Mouse (Mus musculus) E14TG2a.4 (cell line): Measurements from ENCODE around the gene Tuft1.

Experiments used
- H3K27me3 ChIP-seq: 2 replicates; pipeline ENCODE4 v1.6.1; 2014; ENCODE audit warnings: low read length, control low read depth; ENCODE audit not compliant: insufficient read depth
- H3K36me3 ChIP-seq: 2 replicates; pipeline ENCODE4 v1.6.1; 2014; ENCODE audit warnings: low read length, control low read depth; ENCODE audit not compliant: insufficient read depth
- H3K4me1 ChIP-seq: replicated peaks from 2 replicates; pipeline ENCODE4 v1.6.1; 2014; ENCODE audit warnings: low read depth, low read length, control low read depth
- H3K4me3 ChIP-seq: replicated peaks from 2 replicates; pipeline ENCODE4 v1.5.1; 2014; ENCODE audit warnings: mild to moderate bottlenecking, low read length
- H3K9me3 ChIP-seq: 2 replicates; pipeline ENCODE4 v1.6.1; 2014; ENCODE audit warnings: low read length, control low read depth
- CTCF ChIP-seq: conservative IDR thresholded peaks from 2 replicates; pipeline ENCODE4 v1.5.1; 2014; ENCODE audit warnings: low read length
- NANOG ChIP-seq: IDR thresholded peaks from 2 replicates; pipeline ENCODE4 v1.6.1; 2014; ENCODE audit warnings: borderline replicate concordance, low read length, mixed read lengths
- POU5F1 ChIP-seq: IDR thresholded peaks from 2 replicates; pipeline ENCODE4 v1.6.1; 2014; ENCODE audit warnings: low read length, borderline replicate concordance

Tuft1 gene

DNA sequence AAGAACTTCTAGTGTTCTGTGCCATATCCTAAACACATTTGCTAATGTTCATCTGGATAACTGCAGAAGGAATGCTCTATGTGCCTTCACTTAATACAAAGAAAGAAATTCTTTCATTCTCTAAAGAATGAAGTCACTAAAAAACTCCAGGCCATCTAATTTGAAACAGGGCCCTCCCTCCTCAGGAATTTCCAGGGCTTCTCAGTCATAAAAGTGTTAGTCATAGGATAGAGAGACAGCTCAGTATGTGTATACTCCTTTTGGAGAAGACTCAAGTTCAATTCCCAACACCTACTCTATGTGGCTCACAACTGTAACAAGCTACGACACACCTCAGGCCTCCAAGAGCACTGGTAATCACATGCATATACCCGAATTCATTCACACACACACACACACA, 93.1 kb downstream of the Tuft1 start:
- peaks cover 24% of the 10 kb centered on the region for H3K4me1 ChIP-seq
- H3K27me3 ChIP-seq = no peaks in the 10 kb centered on the region
- no peaks in the 10 kb centered on the region for H3K9me3 ChIP-seq
- TF ChIP-seq POU5F1 (no peak), CTCF (no peak), NANOG (no peak)
- peaks cover 7% of the 10 kb centered on the region for H3K36me3 ChIP-seq
- H3K4me3 ChIP-seq = no peak overlapping the region

- TF ChIP-seq CTCF (no peak), NANOG (no peak), POU5F1 (no peak)
- H3K36me3 ChIP-seq = peaks cover 9% of the 10 kb centered on the region
These were observed 93.5 kb downstream of the Tuft1 start for GRCm38 (mm10) chr3:94565127-94565526.

DNA sequence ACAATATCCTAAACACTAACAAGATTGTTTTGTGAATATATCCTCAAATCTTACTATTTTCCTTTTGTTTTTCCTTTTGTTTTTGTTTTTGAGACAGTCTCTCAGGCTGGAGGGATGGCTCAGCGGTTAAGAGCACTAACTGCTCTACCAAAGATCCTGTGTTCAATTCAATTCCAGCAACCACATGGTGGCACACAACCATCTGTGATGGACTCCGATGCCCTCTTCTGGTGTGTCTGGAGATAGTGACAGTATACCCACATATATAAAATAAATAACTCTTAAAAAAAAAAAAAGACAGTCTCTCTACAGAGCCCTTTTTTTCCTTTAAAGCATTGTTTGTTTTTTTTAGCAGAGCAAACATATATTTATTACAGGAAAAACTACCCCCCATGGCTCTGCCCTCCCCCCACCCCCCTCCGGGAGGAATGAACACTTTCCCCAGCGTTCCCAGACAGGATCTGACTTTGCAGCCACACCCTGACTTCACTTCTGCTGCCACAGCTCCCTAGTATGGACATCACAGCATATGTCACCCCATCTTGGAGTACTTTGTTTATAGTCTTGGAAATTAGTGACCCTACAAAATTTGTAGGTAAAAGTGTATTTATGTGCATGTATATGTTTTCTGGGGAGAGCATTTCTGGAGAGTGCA, 94.2 kb downstream of the Tuft1 start:
- Histone ChIP-seq H3K27me3 (no peaks in the 10 kb centered on the region), H3K4me3 (no peak overlapping the region), H3K9me3 (no peaks in the 10 kb centered on the region), H3K36me3 (peaks cover 15% of the 10 kb centered on the region), H3K4me1 (peaks cover 20% of the 10 kb centered on the region)
- TF ChIP-seq NANOG = no peak
- no peak for TF ChIP-seq CTCF
- no peak for TF ChIP-seq POU5F1

More at GRCm38 (mm10) chr3:94565127-94565526, 93.5 kb downstream of the Tuft1 start:
- no peak overlapping the region for H3K4me3 ChIP-seq
- H3K9me3 ChIP-seq = no peaks in the 10 kb centered on the region
- peaks cover 23% of the 10 kb centered on the region for H3K4me1 ChIP-seq
- H3K27me3 ChIP-seq = no peaks in the 10 kb centered on the region

DNA sequence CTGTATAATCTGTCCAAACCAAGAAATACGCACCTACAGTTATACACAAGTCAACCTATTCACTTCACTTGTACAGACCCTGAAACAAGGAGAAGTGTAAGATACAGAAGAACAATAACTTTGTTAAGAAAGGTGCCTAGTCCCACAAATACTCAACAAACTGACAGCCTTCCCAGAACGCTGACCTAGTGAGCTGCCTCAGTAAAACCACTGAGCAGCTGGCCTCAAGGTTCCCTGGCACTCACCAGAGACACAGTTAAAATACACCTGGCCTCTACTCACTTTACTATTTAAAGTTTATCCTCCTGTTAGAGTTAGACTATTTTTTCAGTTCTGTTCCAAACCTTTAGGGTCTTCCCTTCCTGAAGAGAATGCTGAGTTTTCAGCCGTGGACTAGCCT, 95.5 kb downstream of the Tuft1 start:
- peaks cover 25% of the 10 kb centered on the region for H3K36me3 ChIP-seq
- TF ChIP-seq CTCF = no peak
- TF ChIP-seq NANOG = no peak
- TF ChIP-seq POU5F1 = no peak
- H3K4me3 ChIP-seq = no peak overlapping the region
- peaks cover 20% of the 10 kb centered on the region for H3K4me1 ChIP-seq
- H3K9me3 ChIP-seq = no peaks in the 10 kb centered on the region
- no peaks in the 10 kb centered on the region for H3K27me3 ChIP-seq
